Mouse (Mus musculus) embryo, embryonic 10.5 days (tissue): ENCODE results near the gene Oasl1.

Experiments used
- DNase-seq: peaks from one replicate; pipeline ENCODE4 v3.0.0-alpha.2; 2015; ENCODE audit warnings: low spot score

The Oasl1 gene

DNA sequence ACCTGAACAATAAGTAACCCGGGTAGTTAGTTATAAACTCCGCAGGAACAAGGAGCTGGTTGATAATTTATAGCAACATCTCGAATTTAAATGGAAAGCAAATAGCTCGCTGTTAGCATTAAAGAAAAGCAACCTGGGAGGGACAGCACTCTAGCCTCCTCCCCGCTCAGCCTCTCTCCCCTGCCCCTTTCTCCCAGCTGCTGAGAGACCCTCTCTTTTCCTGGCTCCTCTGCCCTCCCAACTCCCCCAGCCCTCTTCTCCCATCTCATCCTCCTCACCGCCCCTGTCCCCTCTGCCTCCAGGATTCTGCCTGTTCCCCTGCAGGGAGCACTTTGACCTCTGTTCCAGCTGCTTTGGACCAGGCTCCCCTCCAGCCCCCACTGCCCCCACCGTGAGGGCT lies 45.6 kb downstream of the Oasl1 start:
- no peak for DNase-seq

GRCm38 (mm10) chr5:114969064-114969463 lies 46.0 kb downstream of the Oasl1 start:
- DNase-seq: peak; percentile 35

GRCm38 (mm10) chr5:114969609-114970215 lies 46.7 kb downstream of the Oasl1 start:
- DNase-seq: no peak

DNA sequence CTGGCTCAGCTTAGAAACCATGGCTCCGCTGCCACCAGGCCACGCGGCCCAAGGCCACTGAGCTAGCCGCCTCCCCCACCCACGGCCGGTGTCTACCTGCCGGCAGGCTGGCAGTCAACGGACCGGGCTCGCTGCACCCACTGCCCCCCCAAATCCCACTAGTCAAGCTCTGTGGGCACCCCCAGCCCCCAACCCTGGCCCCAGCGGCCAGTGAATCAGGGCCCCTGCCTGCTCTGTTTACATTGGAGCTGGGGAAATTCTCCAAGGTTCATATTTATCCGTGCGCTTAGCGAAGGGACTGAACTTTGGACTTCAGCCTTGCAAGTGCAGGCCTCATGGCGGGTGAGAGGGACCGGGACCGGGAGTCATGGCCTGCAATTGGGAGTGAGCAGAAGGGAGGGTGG lies 47.8 kb downstream of the Oasl1 start, which contains the start of gene Hnf1a:
Hnf1a (minus strand) TSS at position 271 of the 404 bp plus-strand sequence.
- no peak for DNase-seq

DNA sequence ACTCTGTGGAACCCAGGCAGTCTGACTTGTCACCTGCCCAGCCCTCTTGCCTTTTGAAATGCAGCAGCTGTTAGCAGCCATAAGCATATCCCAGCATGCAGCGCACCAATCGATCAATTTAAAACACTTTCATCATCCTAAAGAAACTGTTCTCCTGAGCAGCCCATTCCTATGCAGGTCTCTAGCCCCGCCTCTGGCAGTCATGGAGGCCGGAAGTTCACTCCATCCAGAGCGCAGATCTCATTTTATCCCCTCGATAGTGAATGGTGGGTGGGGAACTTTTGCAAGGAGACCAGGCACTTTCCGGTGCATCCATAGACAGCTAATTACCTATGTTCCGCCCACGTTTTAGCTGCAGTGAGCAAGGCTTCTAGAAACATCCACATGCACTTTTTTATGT lies 49.2 kb downstream of the Oasl1 start:
- DNase-seq: no peak

- no peak for DNase-seq
These were observed 50.1 kb downstream of the Oasl1 start for GRCm38 (mm10) chr5:114973131-114973530.

- DNase-seq: no peak
These were observed 53.9 kb downstream of the Oasl1 start for GRCm38 (mm10) chr5:114976935-114977334.

- DNase-seq: no peak
These were observed 55.4 kb downstream of the Oasl1 start for GRCm38 (mm10) chr5:114978473-114978872.

- peak; percentile 84 for DNase-seq
These were observed 55.8 kb downstream of the Oasl1 start for GRCm38 (mm10) chr5:114978888-114979249.

- peak; percentile 85 for DNase-seq
These were observed 56.4 kb downstream of the Oasl1 start for GRCm38 (mm10) chr5:114979250-114980121.

DNA sequence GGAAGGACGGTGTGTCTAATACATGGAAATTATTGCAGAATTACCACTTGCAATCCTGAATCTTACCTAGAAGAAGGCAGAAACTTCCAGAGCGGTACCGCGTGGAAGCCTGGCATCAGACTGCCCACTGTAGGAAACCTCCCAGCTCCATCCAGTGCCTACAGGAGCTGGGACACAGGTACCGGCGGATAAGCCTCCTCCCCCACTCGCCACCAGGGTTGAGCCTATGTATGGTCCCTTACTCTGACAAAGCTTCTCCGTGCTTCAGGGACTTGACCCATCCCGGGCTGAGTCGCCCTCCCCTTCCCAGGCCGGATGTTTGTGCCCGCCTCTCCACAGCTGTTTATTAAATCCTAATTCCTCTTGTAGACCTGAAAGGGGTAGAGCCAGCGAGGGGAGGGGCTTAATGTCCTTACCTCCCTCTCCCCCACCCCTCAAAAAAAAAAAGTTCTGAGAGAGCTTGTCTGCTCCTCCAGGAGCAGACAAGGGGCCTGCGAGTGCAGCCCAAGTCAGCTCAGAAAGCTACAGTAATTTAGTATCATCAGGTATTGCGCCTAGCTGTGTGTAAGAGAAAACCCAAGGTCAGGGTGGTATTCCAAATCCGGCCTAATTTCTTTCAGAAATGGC lies 57.2 kb downstream of the Oasl1 start:
- peak; percentile 34 for DNase-seq

GRCm38 (mm10) chr5:114982001-114982400 lies 59.0 kb downstream of the Oasl1 start:
- DNase-seq: no peak

DNA sequence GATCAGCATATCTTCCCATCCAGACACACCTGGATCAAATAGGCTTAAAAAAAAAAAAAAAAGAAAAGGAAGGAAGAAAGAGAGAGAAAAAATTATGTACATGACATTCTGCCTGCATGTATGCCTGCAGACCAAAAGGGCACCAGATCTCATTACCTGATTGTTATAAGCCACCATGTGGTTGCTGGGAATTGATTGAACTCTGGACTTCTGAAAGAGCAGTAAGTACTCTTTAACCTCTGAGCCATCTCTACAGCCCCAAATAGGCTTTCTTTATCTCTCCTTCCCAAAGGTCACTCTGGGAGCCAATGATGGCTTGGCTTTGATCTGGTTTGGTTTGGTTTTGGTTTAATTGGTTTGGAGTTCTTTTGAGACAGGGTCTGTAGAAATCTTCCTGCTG lies 62.0 kb downstream of the Oasl1 start:
- no peak for DNase-seq
